In the genomic region with DNA sequence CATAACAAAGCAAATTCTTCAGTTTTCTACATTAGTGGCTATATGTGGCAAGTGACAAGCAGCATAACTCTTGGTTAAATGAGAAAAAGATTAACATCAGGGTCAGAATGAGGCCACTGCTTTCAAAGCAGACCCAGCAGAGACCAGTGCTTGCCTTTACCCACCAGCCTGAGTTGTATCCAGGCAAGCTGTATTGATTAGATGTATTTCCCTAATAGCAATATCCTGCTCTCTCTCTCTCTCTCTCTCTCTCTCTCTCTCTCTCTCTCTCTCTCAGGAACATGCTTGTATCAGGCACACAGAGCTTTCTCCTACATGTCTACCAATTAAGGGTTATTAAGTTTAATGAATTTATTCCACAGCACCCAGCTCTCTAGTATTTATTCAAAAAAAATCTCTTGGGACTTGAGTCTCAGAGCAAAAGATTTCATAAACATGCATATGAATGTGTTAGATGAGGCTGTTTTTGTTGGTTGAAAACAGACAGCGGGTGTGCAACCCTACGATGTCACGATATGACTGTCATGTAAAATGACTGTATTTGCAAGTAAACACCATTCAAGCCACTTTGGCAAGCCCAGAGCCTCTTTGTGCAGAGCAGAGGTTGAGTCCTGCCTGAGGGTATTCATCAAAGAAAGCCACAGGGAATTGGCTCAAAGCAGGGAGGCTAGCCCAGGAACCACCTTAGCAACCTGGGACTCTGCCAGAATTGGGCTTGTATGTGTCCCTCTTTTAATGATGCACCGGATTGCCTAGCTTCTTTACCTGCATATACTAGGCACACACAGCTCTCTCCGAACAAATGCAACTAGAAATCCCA, we compare ENCODE assay signal across 13 mouse cellular contexts.
DNase-seq lines count a peak whose midpoint lies in the region; ATAC-seq lines count a peak whose summit lies in the region.
"Had no signal": no experiment of that assay in that cellular context is flagged by ENCODE, and none has a peak within 500 bp of the region (broad histone marks: within the 10 kb centered on the region; RNA-seq: fewer than 3 reads in every experiment).

No protein-coding gene starts in this region.

- DNase-seq in left cerebral cortex, postnatal 4 days = peak; percentile 6
- DNase-seq in left cerebral cortex, postnatal 25 days (ENCODE audit: low spot score in 2 of 2) = no peak
- DNase-seq in R1 (ENCODE audit: low read depth, low spot score) = peak; percentile 89
- no peak for DNase-seq in urinary bladder, postnatal 14 days (ENCODE audit: low spot score)
- DNase-seq in cerebellum, postnatal 4 days (ENCODE audit: low spot score in 2 of 2) = no peak
- DNase-seq: adrenal gland, postnatal 36 days; kidney, postnatal 10 days; lung, postnatal 14 days; right cerebral cortex, postnatal 14 days had no signal

- 0 out of 2 replicates have a peak, but pooled peaks cover 7% of the 10 kb centered on the region for H3K4me1 ChIP-seq in hindbrain, embryonic 12.5 days
- peaks cover 19% of the 10 kb centered on the region for H3K4me1 ChIP-seq in midbrain, embryonic 16.5 days (ENCODE audit: control insufficient read depth, insufficient read depth, low read length)
- H3K4me1 ChIP-seq: embryonic facial prominence, embryonic 15.5 days; liver, embryonic 15.5 days had no signal

- no peak overlapping the region for H3K4me3 ChIP-seq in hindbrain, embryonic 12.5 days
- no peak overlapping the region for H3K4me3 ChIP-seq in midbrain, embryonic 16.5 days (ENCODE audit: low read depth, low read length)
- H3K4me3 ChIP-seq: embryonic facial prominence, embryonic 15.5 days; liver, embryonic 15.5 days had no signal

- no peaks in the 10 kb centered on the region for H3K9me3 ChIP-seq in hindbrain, embryonic 12.5 days (replicated peaks)
- no peaks in the 10 kb centered on the region for H3K9me3 ChIP-seq in midbrain, embryonic 16.5 days (replicated peaks; ENCODE audit: control insufficient read depth, low read length, poor library complexity, severe bottlenecking)
- H3K9me3 ChIP-seq: embryonic facial prominence, embryonic 15.5 days; liver, embryonic 15.5 days had no signal

- no peak; the same call in 1 of the 2 replicates for ATAC-seq in hindbrain, embryonic 12.5 days (ENCODE audit: low FRiP score)
- ATAC-seq in midbrain, embryonic 16.5 days = peak; percentile 37

- intact Hi-C loops in left cerebral cortex, postnatal 4 days (cut with DNase I) = no loop called here
- intact Hi-C loops in left cerebral cortex, postnatal 25 days (cut with DNase I) = no loop called here

- no peak overlapping the region for H3K4me2 ChIP-seq in hindbrain, embryonic 12.5 days (replicated peaks)
- no peak overlapping the region for H3K4me2 ChIP-seq in midbrain, embryonic 16.5 days (ENCODE audit: low read length)
- H3K4me2 ChIP-seq: embryonic facial prominence, embryonic 15.5 days; liver, embryonic 15.5 days had no signal

- H3K27ac ChIP-seq in hindbrain, embryonic 12.5 days = 0 out of 2 replicates have a peak overlapping the region, but pooled peaks have one; percentile 35
- peak overlapping the region; percentile 47 for H3K27ac ChIP-seq in midbrain, embryonic 16.5 days (ENCODE audit: low read length)
- H3K27ac ChIP-seq: embryonic facial prominence, embryonic 15.5 days; liver, embryonic 15.5 days had no signal

- WGBS in hindbrain, embryonic 12.5 days = 64% methylated on average over 5 of the region's 5 CpGs
- WGBS in midbrain, embryonic 16.5 days = 61% methylated on average over 5 of the region's 5 CpGs

- no peaks in the 10 kb centered on the region for H3K36me3 ChIP-seq in hindbrain, embryonic 12.5 days
- H3K36me3 ChIP-seq in midbrain, embryonic 16.5 days (ENCODE audit: control insufficient read depth, insufficient read depth, low read length) = no peaks in the 10 kb centered on the region
- H3K36me3 ChIP-seq: embryonic facial prominence, embryonic 15.5 days; liver, embryonic 15.5 days had no signal

- H3K9ac ChIP-seq in hindbrain, embryonic 12.5 days = no peak overlapping the region
- no peak overlapping the region for H3K9ac ChIP-seq in midbrain, embryonic 16.5 days (ENCODE audit: low read depth, low read length)
- H3K9ac ChIP-seq: embryonic facial prominence, embryonic 15.5 days; liver, embryonic 15.5 days had no signal

- H3K27me3 ChIP-seq in hindbrain, embryonic 12.5 days = no peaks in the 10 kb centered on the region
- no peaks in the 10 kb centered on the region for H3K27me3 ChIP-seq in midbrain, embryonic 16.5 days (ENCODE audit: control insufficient read depth, insufficient read depth, low read depth, low read length)
- H3K27me3 ChIP-seq: embryonic facial prominence, embryonic 15.5 days; liver, embryonic 15.5 days had no signal

Comparison
In these comparisons a context has a peak if more than half of its experiments do, and no peak if none do; other contexts are left out.
1. DNase-seq: peak in left cerebral cortex, postnatal 4 days (single experiment) and R1 (single experiment); none in left cerebral cortex, postnatal 25 days (0 of 2), urinary bladder, postnatal 14 days (single experiment) and cerebellum, postnatal 4 days (0 of 2).